Mouse (Mus musculus): ENCODE data around the gene Hsd17b14. TPM values are rescaled to one million over a fixed set of nuclear protein-coding genes. Genes with fewer than 3 reads are reported as not detected.
A peak's percentile ranks its signal among the peaks of the same experiment; 100 is the strongest.
"Not testable (repeated sequence)": the region's sequence is repeated elsewhere in the genome, so short reads cannot be mapped to it uniquely, and the experiment has no call there.

The Hsd17b14 gene
- total RNA-seq, 2 experiments from 2014 or later, result not detected

DNA sequence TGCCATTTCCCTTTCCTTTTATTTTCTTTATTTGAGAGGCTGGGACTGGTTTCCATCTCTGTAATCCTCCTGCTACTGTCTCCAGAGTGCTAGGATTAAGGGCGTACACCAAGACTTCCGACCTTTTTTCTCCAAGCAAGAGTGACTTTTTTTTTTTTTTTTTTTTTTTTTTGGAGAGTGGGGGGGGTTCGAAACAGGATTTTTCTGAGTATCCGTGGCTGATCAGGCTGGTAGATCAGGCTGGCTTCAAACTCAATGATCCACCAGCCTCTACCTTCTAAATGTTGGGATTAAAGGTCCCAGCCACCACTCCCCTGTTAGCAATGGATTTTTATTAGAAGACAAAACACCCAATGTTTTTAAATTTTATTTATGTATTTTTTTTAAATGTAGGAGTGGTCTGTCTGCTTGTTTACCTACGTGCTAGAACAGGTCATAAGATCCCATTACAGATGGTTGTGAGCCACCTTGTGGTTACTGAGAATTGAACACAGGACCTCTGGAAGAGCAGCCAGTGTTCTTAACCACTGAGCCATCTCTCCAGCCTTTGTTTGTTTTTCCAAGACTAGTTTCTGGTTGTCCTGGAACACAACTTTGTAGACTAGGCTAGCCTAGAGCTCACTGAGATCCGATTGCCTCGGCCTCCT lies 28.1 kb upstream of the Hsd17b14 start:
- intact Hi-C loops (cut with DNase I), result no loop called here
- no peak for DNase-seq (ENCODE audit: low spot score in 2 of 2)

DNA sequence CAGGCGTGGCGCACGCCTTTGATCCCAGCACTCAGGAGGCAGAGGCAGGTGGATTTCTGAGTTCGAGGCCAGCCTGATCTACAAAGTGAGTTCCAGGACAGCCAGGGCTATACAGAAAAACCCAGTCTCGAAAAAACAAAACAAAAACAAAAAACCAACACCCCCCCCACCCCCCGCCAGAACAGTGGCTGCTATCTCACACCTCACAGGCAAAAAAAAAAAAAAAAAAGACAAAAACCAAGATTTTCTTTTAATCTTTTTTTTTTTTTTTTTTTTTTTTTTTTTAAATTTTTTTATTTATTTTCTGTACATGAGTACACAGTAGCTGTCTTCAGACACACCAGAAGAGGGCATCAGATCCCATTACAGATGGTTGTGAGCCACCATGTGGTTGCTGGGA lies 27.5 kb upstream of the Hsd17b14 start:
- DNase-seq (ENCODE audit: low spot score in 2 of 2); intact Hi-C loops (cut with DNase I): not testable (repeated sequence)

DNA sequence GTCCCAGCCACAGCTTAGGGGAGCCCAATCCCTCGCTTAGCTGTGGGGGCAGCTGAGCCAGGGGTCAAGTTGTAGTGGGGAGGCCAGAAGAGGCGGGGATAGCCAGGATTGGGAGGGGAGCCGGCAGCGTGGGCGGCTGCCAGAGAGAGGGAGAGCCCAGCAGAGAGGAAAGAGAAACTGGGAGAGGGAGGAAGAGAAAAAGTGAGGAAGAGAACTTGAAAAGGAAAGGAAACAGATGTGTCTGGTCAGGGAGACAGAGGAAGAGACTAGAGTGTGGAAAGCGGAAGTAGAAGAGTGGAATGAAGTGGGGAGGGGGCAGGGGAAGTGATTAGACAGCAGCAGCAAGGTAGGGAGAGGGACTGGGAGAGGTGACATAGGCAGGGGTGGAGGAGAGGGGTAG lies 25.2 kb upstream of the Hsd17b14 start:
- no peak for DNase-seq (ENCODE audit: low spot score in 2 of 2)
- intact Hi-C loops (cut with DNase I), result no loop called here

DNA sequence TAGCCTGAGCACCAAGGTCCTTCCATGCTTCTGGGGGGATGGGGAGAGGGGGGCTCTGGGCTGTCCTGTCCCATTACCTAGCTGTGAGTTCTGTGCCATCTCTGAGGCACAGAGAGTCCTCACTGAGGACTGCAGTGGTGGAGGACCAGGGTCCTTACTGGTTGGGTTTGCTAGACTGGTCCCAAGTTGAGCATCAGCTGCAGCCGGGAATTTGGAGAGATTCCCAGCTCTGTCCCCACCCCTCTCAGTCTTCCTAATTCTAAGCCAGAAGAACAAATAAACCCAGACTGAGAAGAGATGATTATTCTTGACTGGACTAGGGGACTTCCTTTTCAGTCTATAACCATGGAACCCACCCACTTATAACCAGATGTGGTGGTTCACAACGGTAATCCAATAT lies 24.1 kb upstream of the Hsd17b14 start:
- no peak for DNase-seq (ENCODE audit: low spot score in 2 of 2)
- intact Hi-C loops (cut with DNase I), result no loop called here

DNA sequence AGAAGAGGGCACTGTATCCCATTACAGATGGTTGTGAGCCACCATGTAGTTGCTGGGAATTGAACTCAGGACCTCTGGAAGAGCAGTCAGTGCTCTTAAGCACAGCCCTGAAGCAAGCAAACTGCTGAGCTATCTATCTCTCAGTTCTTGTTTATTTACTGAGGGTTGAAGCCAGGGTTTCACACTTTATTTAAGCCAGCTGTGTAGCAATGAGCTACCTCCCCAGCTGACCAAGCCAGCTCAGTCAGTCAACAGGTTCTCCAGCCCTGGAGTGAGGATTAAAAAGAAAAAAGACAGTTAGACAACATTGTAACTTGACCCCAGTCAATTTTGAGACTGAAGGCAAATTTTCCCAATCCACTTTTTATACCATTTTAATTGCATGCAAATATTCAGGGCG lies 19.0 kb upstream of the Hsd17b14 start:
- no peak for DNase-seq (ENCODE audit: low spot score in 2 of 2)
- intact Hi-C loops (cut with DNase I), result no loop called here

DNA sequence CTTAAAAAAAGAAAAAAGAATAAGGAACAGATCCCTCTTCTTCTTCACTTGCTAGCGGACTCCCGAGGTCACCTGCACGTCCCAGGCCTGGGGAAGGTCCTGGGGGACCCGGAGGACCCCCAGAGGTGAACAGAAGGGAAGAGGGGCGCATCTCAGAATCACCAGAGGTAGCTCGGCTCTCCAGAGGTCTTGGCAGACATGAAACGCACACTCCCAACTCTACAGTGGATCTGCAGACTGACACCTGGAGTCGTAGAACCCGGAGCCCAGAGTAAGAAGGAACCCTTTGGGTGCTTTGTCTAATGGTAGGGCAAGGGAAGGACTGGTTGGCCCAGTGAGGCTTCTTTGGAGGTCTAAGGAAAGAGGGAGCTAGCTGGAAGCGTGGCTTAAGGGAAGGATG lies 17.1 kb upstream of the Hsd17b14 start:
- intact Hi-C loops (cut with DNase I), result no loop called here
- no peak for DNase-seq (ENCODE audit: low spot score in 2 of 2)

DNA sequence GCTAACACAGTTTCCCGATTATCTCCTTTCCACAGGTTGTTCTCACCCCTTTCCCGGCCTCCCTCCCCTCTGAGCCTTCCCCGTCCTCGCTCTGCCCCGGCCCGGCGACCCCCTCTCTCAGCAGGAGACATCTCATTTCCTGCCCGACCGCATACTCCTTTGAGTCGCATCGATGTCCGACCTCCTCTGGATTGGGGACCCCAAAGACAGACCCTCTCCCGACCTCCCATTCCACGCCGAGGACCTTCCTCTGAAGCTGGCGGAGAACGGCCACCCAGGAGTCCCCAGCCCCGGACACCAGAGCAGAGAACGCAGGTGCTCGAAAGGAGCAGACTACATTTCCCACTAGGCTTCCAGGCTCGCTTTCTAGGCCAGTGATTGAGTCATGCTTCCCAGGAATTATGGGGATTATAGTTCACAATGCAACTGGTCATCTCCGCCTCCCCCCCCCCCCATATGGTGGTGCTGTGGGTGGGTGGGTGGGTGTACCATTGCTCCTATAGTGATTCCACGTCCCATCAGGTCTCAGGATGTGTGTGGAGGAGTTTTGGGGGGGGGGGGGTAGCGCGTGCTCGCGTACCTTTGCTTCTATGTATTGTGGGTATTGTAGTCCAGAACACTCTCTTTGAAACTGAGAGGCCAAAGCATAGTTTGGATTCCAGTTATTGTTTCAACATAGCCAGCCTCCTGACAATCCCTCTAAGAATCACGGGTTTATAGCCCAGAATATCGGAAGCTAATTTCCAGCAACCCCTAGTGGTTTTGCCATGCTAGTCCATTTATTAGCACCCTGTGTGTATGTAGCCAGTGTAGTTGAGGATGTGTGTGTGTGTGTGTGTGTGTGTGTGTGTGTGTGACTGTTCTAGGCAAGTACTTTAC lies 16.3 kb upstream of the Hsd17b14 start:
- DNase-seq (ENCODE audit: low spot score in 2 of 2), result peak; percentile 71 to 73

DNA sequence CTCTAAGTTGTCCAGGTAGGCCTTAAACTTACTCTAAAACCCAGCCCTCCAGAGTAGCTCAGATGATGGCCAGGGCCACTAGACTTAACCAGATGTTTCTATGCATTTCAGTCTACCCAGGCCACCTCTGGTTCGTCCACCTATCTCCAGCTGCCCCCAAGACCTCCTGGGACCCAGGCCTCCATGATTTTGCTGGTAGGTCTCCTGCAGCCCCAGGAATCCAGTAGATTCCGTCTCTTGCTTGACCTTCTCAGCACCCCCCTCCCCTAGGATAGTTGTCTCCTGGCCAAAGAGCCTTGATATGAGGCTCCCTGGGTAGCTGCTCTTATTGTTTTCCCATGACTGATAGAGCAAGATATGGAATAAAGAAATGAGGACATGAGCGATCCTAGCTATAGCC lies 15.6 kb upstream of the Hsd17b14 start:
- no peak for DNase-seq (ENCODE audit: low spot score in 2 of 2)
- intact Hi-C loops (cut with DNase I), result no loop called here

More for the DNA sequence above, 16.3 kb upstream of the Hsd17b14 start:
- intact Hi-C loops (cut with DNase I), result no loop called here

DNA sequence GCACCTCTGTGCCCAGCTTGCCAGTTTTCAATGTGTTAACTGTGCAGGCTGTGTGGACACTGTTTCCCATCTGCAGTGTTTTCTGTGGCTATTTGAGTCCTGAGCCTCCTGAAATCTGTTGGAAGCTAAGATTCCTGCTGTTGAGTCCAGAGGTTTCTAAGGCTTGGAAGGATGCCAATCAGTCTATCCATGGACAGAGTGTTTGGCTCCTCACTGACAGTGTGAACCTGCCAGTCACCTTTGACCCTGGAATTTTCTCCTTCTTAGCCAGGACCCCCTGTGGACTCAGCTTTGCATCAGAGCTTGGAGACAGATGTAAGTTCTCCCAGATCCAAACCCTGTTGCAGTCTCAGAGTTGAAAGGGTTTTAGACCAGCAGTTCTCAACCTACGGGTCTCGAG lies 14.5 kb upstream of the Hsd17b14 start:
- intact Hi-C loops (cut with DNase I), result no loop called here
- DNase-seq (ENCODE audit: low spot score in 2 of 2), result no peak

DNA sequence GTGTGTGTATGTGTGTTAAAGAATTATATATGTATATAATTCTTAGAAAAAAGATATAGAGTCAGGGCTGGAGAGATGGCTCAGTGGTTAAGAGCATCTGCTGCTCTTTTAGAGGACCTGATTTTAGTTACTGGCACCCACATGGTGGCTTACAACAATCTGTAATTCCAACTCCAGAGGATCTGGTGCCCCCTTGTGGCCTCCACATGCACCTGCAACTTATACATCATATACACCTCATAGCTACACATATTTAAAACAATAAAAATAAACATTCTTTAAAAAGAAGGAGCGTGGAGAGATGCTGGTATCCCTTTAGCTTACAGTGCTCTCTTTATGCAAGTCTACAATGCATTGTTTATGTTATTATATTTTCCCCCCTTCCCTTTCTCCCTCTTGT lies 10.2 kb upstream of the Hsd17b14 start:
- intact Hi-C loops (cut with DNase I), result no loop called here
- DNase-seq (ENCODE audit: low spot score in 2 of 2), result no peak

DNA sequence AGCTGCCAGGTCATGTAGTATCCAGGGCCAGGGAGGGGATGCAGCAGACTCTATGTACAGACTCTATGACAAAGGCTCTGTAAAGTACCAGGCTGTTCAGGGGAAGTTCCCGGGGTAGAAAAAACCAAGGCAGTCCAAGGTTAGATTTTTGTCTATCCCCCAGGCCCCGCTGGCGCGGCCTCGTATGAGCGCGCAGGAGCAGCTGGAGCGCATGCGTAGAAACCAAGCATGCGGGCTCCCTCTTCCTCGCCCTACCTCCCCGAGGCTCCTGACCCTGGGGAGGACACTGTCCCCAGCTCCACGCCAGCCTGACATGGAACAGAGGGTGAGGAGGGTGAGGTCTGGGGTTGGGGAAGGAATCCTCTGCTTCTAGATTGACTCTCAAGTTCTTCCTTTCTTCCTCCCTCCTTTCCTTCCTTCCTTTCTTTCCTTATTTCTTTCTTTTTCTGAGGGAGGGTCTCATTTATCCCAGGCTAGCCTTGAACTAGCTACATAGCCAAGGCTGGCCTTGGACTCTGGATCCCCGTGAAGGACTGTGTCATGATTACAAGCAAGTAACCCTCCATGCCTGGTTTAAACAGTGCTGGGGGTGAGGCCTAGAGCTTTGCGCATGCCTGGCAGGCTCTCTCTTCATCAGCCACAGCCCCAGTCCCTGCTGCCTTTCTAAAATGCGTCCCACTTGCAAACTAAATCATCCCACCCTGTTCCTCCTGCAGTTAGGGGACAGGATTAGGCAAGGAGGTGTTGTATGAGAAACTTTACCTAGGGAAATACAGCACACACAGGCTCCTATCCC lies 4.9 kb upstream of the Hsd17b14 start:
- DNase-seq (ENCODE audit: low spot score in 2 of 2), result no peak
- intact Hi-C loops (cut with DNase I), result no loop called here

DNA sequence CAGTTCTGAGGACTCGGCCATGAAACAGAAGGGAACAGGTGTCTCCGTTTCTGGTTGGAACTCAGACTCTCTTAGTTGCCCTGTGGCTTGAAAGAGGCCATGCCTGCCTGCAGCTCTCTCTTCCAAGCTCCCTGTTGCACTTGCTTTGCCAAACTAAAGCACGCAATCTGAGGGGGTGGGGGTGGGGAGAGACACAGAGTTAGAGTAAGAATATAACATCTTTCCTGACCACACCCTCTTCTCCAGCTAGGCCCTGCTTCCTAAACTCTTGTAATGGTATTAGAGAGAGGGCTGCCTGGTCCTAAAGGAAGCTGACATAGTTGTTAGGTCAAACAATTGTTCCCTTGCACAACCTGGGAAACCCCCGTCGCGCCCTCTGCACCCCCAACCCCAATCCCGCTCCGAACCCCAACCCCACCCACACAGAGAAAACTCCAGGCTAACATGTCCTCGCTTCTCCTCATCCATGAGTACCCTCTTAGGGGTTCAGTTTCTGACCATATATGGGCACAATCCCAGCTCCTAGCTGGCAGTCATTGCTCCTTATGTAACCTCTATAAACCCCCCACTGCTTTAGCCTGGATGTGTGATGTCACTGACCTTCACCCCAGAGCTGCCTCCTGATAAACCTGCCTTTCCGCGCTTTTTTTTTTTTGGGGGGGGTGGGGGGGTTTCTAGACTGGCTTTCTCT lies 3.7 kb upstream of the Hsd17b14 start:
- intact Hi-C loops (cut with DNase I), result no loop called here
- no peak for DNase-seq (ENCODE audit: low spot score in 2 of 2)

DNA sequence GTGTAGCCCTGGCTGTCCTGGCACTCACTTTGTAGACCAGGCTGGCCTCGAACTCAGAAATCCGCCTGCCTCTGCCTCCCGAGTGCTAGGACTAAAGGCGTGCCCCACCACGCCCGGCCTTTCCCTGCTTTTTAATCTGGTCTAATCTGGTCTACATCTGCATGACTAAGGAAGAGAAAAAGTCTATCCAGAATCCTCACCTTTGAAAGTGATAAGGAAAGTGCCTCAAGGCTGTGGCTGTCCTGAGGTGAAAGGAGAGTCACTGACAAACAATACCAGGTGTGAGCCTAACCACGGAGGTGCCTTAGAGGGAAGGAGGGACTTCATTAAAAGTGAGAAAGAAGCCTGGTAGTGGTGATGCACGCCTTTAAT lies 3.2 kb upstream of the Hsd17b14 start:
- intact Hi-C loops (cut with DNase I), result no loop called here
- no peak for DNase-seq (ENCODE audit: low spot score in 2 of 2)

DNA sequence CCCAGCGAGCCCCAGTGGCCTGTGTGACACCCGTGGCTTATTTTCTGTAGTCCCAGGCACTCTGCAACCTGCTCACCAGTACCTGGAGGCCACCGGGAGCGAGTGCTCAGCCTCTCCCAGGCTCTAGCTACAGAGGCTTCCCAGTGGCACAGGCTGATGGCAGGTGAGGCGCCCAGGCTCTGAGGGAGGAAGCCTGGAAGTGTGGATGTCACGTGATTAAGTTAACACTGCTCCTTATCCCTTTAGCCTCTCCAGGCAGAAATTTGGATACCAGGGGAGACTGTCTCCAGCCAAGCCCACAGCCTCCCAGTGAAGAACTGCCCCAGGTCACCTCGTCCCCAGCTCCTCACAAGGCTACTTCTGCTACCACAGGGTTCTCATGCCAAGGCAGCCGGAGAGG lies 1.2 kb upstream of the Hsd17b14 start:
- intact Hi-C loops (cut with DNase I), result no loop called here
- no peak for DNase-seq (ENCODE audit: low spot score in 2 of 2)

DNA sequence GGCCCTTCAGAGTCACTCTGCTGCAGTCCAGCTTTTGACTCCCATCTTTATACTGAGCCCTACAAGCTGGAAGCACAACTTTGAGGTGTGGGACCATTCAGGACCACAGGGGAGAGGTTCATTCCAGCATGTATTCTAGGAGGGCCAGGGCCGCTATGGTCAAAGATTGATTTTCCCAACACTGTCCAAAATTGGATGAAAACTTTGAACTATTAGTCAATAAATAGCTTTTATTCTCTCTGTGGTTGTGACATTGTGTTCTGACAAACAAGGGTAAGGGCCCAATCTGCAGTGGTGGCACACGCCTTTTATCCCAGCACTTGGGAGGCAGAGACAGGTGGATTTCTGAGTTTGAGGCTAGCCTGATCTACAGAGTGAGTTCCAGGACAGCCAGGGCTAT lies 703 bp upstream of the Hsd17b14 start:
- DNase-seq (ENCODE audit: low spot score in 2 of 2), result no peak

DNA sequence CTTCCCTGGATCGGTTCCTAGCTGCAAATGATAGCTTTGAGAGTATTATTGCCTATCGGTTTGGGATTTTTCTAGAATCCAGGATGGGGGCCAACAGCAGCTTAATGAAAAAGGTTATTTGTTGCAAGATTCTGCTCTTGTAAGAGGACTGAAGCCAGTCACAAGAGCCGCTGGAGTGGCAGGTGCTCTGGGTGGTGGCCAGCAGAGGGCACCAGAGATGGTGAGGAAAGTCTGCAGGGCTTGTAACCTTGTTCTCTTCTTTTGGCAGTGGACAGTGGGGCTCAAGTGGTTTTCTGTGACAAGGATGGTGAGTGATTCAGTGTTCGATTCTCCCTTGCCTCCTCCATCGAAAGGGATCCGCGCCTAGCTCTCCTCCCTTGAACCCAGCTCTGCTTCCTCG lies 1.1 kb downstream of the Hsd17b14 start:
- intact Hi-C loops (cut with DNase I), result no loop called here
- DNase-seq (ENCODE audit: low spot score in 2 of 2), result peak; percentile 53 to 72

More for the DNA sequence above, 703 bp upstream of the Hsd17b14 start:
- intact Hi-C loops (cut with DNase I), result no loop called here

DNA sequence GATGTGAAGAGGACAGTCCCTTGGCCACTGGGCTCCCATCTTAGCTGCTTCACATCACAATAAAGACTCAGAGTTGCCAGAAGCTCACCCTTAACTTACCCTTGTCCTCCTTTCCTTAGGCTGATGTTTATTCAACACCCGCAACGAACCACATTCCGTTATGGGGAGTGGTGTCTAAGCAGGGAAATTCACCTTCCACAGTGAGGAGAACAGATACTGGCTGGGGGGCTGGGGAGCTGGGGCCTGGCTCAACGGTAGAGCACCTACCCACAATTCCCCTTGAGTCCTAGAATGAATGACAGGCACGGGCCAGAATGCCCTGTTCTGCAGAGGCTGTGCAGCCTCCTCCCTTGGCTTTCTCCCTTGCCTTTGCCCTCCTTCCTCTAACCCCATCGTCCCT lies 4.2 kb downstream of the Hsd17b14 start:
- no peak for DNase-seq (ENCODE audit: low spot score in 2 of 2)
- intact Hi-C loops (cut with DNase I), result no loop called here

DNA sequence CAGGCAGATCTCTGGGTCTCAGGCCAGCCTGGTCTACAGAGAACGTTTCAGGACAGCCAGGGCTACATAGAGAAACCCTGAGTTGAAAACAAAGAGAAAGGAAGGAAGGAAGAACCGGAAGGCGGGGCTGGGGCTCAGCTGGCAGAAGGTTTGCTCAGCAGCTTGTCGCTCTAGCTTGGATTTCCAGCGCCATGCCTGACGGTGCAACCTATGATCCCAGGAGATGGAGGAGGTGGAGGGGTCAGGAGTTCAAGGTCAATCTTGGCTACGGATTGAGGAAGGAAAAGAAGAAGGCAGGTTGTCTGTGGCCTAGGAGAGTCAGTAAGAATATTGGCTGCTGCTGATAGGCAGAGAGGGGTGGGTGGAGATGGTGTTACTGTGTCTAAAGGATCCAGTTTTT lies 5.5 kb downstream of the Hsd17b14 start:
- intact Hi-C loops (cut with DNase I), result loop anchor here (2.0 kb wide), 2 partner anchors 83 to 155 kb away; partner anchors contain the start of gene Kcna7
- DNase-seq (ENCODE audit: low spot score in 2 of 2), result no peak

DNA sequence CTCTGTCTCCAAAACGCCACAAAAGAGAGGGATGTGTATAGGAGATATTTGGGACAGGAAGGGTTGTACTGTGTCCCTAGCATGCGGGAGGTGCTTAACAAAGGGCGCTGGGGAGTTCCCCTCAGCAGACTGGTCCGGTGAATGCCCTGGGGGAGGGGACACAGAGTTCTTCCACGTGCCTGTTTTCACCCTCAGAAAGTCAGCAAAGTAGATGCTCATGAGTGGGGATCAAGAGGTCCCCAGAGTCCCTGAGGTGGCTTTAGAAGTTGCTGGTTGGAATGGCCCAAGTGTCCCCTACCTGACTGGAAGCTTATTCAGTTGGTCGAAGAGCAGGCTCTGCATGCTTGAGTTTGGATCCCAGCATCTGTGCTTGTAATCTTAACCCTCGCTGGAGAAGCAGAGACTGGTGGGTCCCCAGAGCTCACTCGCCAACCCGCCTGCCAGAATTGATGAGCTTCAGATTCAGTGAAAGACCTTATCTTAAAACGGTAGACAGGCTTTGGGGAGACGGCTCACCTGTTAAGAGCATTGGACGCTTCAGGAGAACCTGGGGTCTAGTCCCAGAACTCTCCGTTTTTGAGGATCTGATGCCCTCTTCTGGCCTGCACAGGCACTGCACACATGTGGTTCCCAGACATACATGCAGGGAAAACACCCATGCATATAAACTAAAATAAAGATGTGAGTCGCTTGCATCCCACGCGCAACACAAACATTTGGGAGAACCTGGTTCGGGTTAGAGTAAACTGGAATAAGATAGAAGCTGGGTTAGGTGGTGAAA lies 6.3 kb downstream of the Hsd17b14 start:
- intact Hi-C loops (cut with DNase I), result loop anchor here (2.0 kb wide), 2 partner anchors 84 to 156 kb away; partner anchors contain the start of gene Kcna7
- peak; percentile 87 to 90 for DNase-seq (ENCODE audit: low spot score in 2 of 2)
